Mouse (Mus musculus): Measurements from ENCODE around the gene Ankrd44. TPM values are rescaled to one million over a fixed set of nuclear protein-coding genes. Genes with fewer than 3 reads are reported as not detected.

Gene Ankrd44
- polyA plus RNA-seq, 1 experiment from 2014 or later: 7.5 TPM

GRCm38 (mm10) chr1:54881523-54881922 is 44.7 kb downstream of the Ankrd44 start:
- Histone ChIP-seq H3K9me3 (replicated peaks) (no peaks in the 10 kb centered on the region), H3K27ac (no peak overlapping the region), H3K36me3 (no peaks in the 10 kb centered on the region), H3K27me3 (no peaks in the 10 kb centered on the region), H3K9ac (no peak overlapping the region), H3K4me1 (replicated peaks) (peaks cover 3% of the 10 kb centered on the region; the same call in 1 of the 2 replicates), H3K4me3 (no peak overlapping the region), H3K4me2 (no peak overlapping the region)
- ATAC-seq (replicated peaks; ENCODE audit: insufficient number of reproducible peaks, insufficient read depth, low FRiP score, low read depth): no peak
- WGBS: 63% methylated on average over 3 of the region's 3 CpGs

- Histone ChIP-seq H3K4me2 (no peak overlapping the region), H3K9me3 (replicated peaks) (no peaks in the 10 kb centered on the region), H3K9ac (no peak overlapping the region), H3K36me3 (no peaks in the 10 kb centered on the region), H3K27ac (no peak overlapping the region), H3K4me1 (replicated peaks) (peaks cover 7% of the 10 kb centered on the region), H3K4me3 (no peak overlapping the region), H3K27me3 (no peaks in the 10 kb centered on the region)
- ATAC-seq (replicated peaks; ENCODE audit: insufficient number of reproducible peaks, insufficient read depth, low FRiP score, low read depth): no peak
- 71% methylated on average over 10 of the region's 10 CpGs for WGBS
Measured at GRCm38 (mm10) chr1:54877423-54878073, 48.6 kb downstream of the Ankrd44 start.

- Histone ChIP-seq H3K4me2 (no peak overlapping the region), H3K36me3 (no peaks in the 10 kb centered on the region), H3K4me3 (no peak overlapping the region), H3K4me1 (replicated peaks) (peaks cover 7% of the 10 kb centered on the region), H3K27ac (no peak overlapping the region), H3K9me3 (replicated peaks) (no peaks in the 10 kb centered on the region), H3K9ac (no peak overlapping the region), H3K27me3 (no peaks in the 10 kb centered on the region)
- no peak for ATAC-seq (replicated peaks; ENCODE audit: insufficient number of reproducible peaks, insufficient read depth, low FRiP score, low read depth)
- 77% methylated on average over 5 of the region's 5 CpGs for WGBS
Measured at GRCm38 (mm10) chr1:54877014-54877413, 49.2 kb downstream of the Ankrd44 start.

GRCm38 (mm10) chr1:54874094-54874493 is 52.1 kb downstream of the Ankrd44 start:
- no peak for ATAC-seq (replicated peaks; ENCODE audit: insufficient number of reproducible peaks, insufficient read depth, low FRiP score, low read depth)
- H3K4me3 ChIP-seq: no peak overlapping the region
- no peaks in the 10 kb centered on the region for H3K36me3 ChIP-seq
- no peak overlapping the region for H3K4me2 ChIP-seq
- no peak overlapping the region for H3K27ac ChIP-seq
- H3K27me3 ChIP-seq: no peaks in the 10 kb centered on the region
- no peaks in the 10 kb centered on the region for H3K9me3 ChIP-seq (replicated peaks)
- WGBS: 73% methylated on average over 6 of the region's 6 CpGs
- H3K4me1 ChIP-seq (replicated peaks): peaks cover 4% of the 10 kb centered on the region; the same call in 1 of the 2 replicates
- H3K9ac ChIP-seq: no peak overlapping the region

GRCm38 (mm10) chr1:54872857-54873616 is 53.1 kb downstream of the Ankrd44 start:
- no peaks in the 10 kb centered on the region for H3K27me3 ChIP-seq
- no peak overlapping the region for H3K27ac ChIP-seq
- peaks cover 10% of the 10 kb centered on the region; the same call in 1 of the 2 replicates for H3K4me1 ChIP-seq (replicated peaks)
- no peak overlapping the region for H3K9ac ChIP-seq
- no peak overlapping the region for H3K4me2 ChIP-seq
- WGBS: 49% methylated on average over 9 of the region's 9 CpGs
- no peak overlapping the region for H3K4me3 ChIP-seq
- H3K36me3 ChIP-seq: no peaks in the 10 kb centered on the region
- H3K9me3 ChIP-seq (replicated peaks): no peaks in the 10 kb centered on the region
- no peak for ATAC-seq (replicated peaks; ENCODE audit: insufficient number of reproducible peaks, insufficient read depth, low FRiP score, low read depth)

GRCm38 (mm10) chr1:54871321-54871720 is 54.9 kb downstream of the Ankrd44 start:
- H3K9ac ChIP-seq: no peak overlapping the region

GRCm38 (mm10) chr1:54870634-54871033 is 55.6 kb downstream of the Ankrd44 start:
- Histone ChIP-seq H3K4me2 (no peak overlapping the region), H3K27me3 (no peaks in the 10 kb centered on the region), H3K4me1 (replicated peaks) (peaks cover 12% of the 10 kb centered on the region), H3K4me3 (no peak overlapping the region), H3K27ac (no peak overlapping the region), H3K36me3 (no peaks in the 10 kb centered on the region), H3K9ac (no peak overlapping the region), H3K9me3 (replicated peaks) (no peaks in the 10 kb centered on the region)
- ATAC-seq (replicated peaks; ENCODE audit: insufficient number of reproducible peaks, insufficient read depth, low FRiP score, low read depth): no peak
- WGBS: 88% methylated on average over 2 of the region's 2 CpGs

More at GRCm38 (mm10) chr1:54871321-54871720, 54.9 kb downstream of the Ankrd44 start:
- no peak for ATAC-seq (replicated peaks; ENCODE audit: insufficient number of reproducible peaks, insufficient read depth, low FRiP score, low read depth)
- Histone ChIP-seq H3K4me3 (no peak overlapping the region), H3K27ac (no peak overlapping the region), H3K4me1 (replicated peaks) (peaks cover 12% of the 10 kb centered on the region), H3K4me2 (no peak overlapping the region), H3K9me3 (replicated peaks) (no peaks in the 10 kb centered on the region), H3K27me3 (no peaks in the 10 kb centered on the region), H3K36me3 (no peaks in the 10 kb centered on the region)
- WGBS: 84% methylated on average over 1 of the region's 1 CpGs

GRCm38 (mm10) chr1:54867226-54867625 is 59.0 kb downstream of the Ankrd44 start:
- peak overlapping the region; percentile 54; the same call in 1 of the 2 replicates for H3K27ac ChIP-seq
- no peak overlapping the region for H3K9ac ChIP-seq
- no peak for ATAC-seq (replicated peaks; ENCODE audit: insufficient number of reproducible peaks, insufficient read depth, low FRiP score, low read depth)
- H3K4me3 ChIP-seq: no peak overlapping the region
- H3K9me3 ChIP-seq (replicated peaks): no peaks in the 10 kb centered on the region
- no peak overlapping the region for H3K4me2 ChIP-seq
- peaks cover 8% of the 10 kb centered on the region for H3K4me1 ChIP-seq (replicated peaks)
- no peaks in the 10 kb centered on the region for H3K36me3 ChIP-seq
- H3K27me3 ChIP-seq: no peaks in the 10 kb centered on the region
- WGBS: 48% methylated on average over 4 of the region's 4 CpGs

- no peak overlapping the region for H3K4me3 ChIP-seq
- no peak overlapping the region for H3K9ac ChIP-seq
- no peaks in the 10 kb centered on the region for H3K9me3 ChIP-seq (replicated peaks)
- no peaks in the 10 kb centered on the region for H3K27me3 ChIP-seq
- no peak overlapping the region for H3K4me2 ChIP-seq
- H3K36me3 ChIP-seq: no peaks in the 10 kb centered on the region
- 80% methylated on average over 3 of the region's 3 CpGs for WGBS
- no peak overlapping the region for H3K27ac ChIP-seq
- no peak for ATAC-seq (replicated peaks; ENCODE audit: insufficient number of reproducible peaks, insufficient read depth, low FRiP score, low read depth)
- peaks cover 12% of the 10 kb centered on the region for H3K4me1 ChIP-seq (replicated peaks)
Measured at GRCm38 (mm10) chr1:54866131-54866530, 60.1 kb downstream of the Ankrd44 start.

- H3K27ac ChIP-seq: peak overlapping the region; percentile 1; the same call in 1 of the 2 replicates
- ATAC-seq (replicated peaks; ENCODE audit: insufficient number of reproducible peaks, insufficient read depth, low FRiP score, low read depth): no peak
Measured at GRCm38 (mm10) chr1:54864928-54865652, 61.1 kb downstream of the Ankrd44 start.

GRCm38 (mm10) chr1:54860361-54860760 is 65.8 kb downstream of the Ankrd44 start:
- H3K4me1 ChIP-seq (replicated peaks): peaks cover 21% of the 10 kb centered on the region
- H3K36me3 ChIP-seq: no peaks in the 10 kb centered on the region
- H3K27ac ChIP-seq: no peak overlapping the region
- 78% methylated on average over 5 of the region's 5 CpGs for WGBS
- H3K4me2 ChIP-seq: no peak overlapping the region
- H3K27me3 ChIP-seq: no peaks in the 10 kb centered on the region
- H3K4me3 ChIP-seq: no peak overlapping the region
- H3K9ac ChIP-seq: no peak overlapping the region
- ATAC-seq (replicated peaks; ENCODE audit: insufficient number of reproducible peaks, insufficient read depth, low FRiP score, low read depth): no peak
- no peaks in the 10 kb centered on the region for H3K9me3 ChIP-seq (replicated peaks)

More at GRCm38 (mm10) chr1:54864928-54865652, 61.1 kb downstream of the Ankrd44 start:
- Histone ChIP-seq H3K36me3 (no peaks in the 10 kb centered on the region), H3K27me3 (no peaks in the 10 kb centered on the region), H3K9me3 (replicated peaks) (no peaks in the 10 kb centered on the region), H3K4me2 (no peak overlapping the region), H3K4me1 (replicated peaks) (peaks cover 21% of the 10 kb centered on the region), H3K9ac (no peak overlapping the region), H3K4me3 (no peak overlapping the region)
- WGBS: 71% methylated on average over 7 of the region's 7 CpGs
